Mouse (Mus musculus): ENCODE data around the gene Astl.

Gene Astl

DNA sequence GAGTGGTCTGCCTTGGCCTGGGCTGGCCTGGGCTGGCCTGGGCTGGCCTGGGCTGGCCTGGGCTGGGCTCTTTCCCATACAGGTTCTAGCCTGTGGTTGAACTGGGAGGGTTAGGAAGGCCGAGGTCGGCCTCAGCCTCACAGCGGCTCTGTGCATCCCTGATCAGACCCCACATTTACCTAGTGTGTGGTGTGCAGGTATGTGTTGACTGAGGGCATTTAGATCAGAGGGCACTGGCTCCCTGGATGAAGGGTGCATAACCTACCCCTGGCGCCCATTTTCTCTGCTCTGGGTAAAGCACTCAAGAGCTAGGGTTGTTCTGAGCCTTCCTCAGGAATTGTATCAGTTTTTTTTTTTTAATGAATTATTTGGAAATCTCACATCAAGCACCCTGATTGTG is at the start of gene Astl:
Gene Astl (plus strand): TSS at position 224 of the 400 bp plus-strand sequence.
- 91% methylated on average over 4 of the region's 4 CpGs for WGBS

DNA sequence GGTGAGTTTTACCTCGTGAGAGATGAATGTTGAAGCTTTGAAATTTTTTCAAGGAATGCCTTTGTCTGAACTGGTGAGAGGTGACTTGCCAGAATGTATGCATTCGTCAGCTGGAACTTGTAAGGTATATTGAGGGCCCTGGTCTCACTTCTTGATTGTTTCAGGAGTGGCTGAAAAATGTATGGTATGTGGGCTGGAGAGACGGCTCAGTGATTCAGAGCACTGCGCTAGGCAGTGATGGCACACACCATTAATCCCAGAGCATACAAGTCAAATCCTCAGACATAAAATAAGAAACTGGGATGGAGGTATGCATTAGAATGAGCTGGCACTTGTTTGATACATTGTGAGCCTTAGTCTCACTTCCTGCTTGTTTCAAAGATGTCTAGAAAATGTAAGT is 46.2 kb upstream of the Astl start:
- 82% methylated on average over 4 of the region's 4 CpGs for WGBS

DNA sequence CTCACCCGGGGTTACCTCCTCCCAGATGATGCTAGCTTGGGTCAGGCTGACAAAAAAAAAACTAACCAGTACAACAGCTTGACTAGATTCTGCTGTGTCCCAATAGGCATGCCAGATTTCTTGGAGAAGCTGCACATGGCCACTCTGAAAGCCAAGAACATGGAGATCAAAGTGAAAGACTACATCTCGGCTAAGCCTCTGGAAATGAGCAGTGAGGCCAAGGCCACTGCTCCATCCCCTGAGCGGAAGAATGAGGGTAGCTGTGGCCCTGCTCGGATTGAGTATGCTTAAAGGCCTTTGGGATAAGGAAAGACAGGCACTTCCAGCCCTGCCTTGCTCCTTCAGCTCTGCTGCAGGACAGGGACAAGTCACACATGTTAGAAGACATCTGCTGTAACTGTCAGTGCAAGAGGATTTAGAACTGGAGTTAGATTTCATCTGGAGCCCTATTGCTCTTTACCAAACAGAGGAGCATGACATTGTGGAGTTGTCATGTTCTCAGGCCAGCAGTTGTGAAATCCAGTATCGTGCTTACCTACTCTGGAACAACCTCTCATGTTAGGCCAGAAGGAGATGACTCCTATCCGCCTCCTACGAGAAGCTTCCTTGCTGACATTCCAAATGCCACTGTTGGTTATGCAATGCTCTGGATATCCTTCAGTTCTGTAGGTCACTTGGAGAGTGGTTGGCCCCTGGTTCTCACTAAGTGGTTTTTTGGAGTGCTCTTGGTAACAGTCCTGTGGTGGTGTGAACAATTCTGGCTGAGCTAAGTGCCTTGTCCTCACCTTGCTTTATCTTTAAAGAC is 41.2 kb upstream of the Astl start:
- WGBS, result 80% methylated on average over 7 of the region's 7 CpGs

DNA sequence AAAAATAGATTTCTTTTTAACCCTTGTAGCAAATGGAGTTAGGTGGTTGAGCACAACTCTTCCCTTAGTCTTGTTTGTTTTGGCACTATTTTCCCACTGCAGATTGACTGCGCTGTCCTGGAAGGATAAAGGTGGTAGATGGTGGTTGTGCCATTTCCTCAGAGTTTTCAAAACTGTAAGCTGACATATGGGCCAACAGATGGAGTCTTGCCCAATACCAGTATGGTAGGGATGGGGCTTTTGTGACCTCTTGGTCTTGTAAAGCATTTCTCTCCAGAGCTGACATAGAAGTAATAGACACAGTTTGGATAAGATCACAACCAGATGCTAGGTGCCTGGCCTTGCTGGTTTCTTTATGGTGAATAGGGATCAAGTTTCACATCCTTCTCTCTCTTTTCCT is 40.4 kb upstream of the Astl start:
- WGBS, result 98% methylated on average over 1 of the region's 1 CpGs

DNA sequence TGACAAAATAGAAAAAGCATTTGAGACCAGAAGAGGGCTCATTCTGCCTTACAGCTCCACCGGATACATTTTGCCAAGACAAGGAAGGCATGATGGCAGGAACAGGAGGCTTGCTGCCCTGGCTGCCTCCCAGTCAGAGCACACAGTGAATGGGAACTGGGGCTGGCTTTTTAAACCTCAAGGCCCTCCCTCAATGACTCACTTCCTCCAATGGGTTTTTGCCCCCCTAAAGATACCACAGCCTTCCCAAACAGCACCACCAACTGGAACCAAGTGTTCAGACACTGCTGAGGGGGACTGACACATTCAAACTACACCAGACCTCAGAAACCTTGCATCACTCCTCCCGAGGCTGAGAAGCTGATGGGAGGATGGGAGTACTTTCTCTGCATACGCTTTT is 37.7 kb upstream of the Astl start:
- 42% methylated on average over 3 of the region's 3 CpGs for WGBS

DNA sequence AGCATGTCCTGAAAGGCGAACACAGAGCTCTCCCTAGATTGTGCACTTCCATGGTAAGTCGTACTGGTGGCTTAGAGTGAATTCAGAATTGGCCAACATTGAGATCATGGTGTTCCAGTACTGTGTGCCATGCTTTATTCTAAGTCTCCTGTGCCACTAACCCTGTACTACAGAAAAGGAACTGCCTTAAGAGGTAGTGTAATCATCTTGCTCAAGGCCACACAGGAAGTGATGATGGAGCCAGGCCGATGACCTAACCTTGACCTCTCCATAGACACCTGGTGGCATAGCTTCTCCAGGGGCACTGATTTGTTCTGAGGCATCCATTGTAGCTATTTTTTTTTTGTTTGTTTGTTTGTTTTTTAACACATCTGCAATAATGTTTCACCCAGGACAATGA is 36.6 kb upstream of the Astl start:
- WGBS, result 92% methylated on average over 3 of the region's 3 CpGs

DNA sequence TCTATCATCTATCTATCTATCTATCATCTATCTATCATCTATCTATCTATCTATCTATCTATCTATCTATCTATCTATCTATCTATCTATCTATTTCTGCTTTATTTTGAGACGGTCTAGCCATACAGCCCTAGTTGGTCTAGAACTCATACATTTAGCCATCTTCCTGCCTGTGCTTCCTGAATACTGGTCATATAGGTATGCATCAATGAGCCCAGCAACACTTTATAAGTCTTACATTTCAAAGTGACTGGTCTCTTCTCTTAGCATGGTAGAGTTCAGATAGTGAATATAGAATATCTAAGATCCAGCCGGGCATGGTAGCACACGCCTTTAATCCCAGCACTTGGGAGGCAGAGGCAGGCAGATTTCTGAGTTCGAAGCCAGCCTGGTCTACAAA is 34.2 kb upstream of the Astl start:
- WGBS, result 97% methylated on average over 4 of the region's 4 CpGs

DNA sequence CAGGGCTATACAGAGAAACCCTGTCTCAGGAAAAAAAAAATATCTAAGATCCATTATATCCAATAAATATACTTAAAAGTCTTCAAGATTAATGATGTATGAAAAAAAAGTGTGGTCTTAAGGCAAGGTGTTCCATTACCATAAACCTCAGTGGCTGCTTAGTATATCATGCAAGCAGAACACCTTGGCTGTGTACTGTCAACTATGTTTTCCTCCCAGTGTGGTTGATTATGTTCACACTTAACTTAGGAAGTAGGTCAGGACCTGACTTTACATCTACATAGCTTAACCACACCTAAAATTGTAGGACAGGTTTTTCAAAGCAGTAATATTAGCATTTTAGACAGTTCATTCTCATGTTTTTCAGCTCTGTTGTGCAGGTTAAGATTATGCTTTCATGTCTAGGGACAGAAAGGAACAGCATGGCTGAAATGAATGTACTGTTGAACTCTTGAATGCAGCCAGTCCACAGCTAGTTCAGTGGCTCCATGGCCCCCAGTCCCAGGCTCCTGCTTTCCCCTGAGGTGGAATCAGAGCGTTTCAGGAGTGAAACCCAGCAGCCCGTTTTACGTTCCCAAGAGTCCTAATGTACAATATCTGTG is 33.7 kb upstream of the Astl start:
- WGBS, result 94% methylated on average over 3 of the region's 3 CpGs

DNA sequence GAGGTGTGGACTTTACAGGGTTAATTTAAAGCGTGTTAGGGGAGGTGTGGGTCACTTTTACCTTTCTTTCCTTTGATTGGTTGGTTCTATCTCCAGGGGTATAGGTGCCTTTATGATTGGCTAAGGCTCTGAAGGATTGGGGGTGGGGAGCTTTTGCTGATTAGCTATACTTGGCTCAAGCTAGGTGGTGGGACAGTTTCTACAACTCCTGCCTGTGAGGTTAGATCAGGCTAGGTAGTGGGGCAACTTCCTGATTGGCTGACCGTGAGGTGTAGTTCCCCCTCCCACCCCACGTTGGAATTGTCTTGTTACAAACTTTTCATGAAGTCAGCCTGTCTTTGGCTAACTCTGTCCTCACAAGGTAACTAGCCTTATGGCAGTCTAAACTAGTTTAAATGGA is 31.3 kb upstream of the Astl start:
- 52% methylated on average over 3 of the region's 3 CpGs for WGBS

DNA sequence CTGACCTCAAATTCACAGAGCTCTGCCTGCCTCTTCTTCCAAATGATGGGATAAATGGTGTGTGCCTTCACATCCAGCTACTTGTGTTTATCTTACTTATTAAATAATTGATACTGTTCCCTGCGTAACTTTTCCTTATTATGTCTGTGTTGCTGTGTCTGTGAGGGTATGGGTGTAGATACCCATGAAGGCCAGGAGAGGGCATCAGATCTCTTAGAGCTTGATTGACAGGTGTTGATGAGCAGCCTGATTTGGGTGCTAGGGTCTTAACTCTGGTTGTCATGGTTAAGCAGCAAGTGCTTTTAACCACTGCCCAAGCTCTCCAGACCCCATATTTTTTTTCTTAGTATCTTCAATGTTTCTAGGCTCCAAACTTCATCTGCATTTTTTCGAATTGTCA is 29.8 kb upstream of the Astl start:
- 93% methylated on average over 2 of the region's 2 CpGs for WGBS

DNA sequence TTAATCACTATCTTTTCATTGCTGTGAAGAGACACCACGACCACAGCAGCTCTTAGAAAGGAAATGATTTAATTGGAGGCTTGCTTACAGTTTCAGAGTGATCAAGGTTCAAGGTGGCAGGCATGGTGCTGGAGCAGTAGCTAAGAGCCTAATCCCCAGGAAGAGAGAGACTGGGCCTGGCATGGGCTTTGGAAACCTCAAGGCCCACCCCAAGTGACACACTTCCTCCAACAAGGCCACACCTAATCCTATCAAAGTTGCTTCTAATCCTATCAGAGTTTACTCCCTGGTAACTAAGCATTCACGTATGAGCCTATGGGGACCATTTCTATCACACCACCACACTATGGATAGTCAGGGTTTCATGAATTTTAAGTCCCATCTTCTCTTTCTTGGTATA is 28.2 kb upstream of the Astl start:
- WGBS, result 58% methylated on average over 2 of the region's 2 CpGs

DNA sequence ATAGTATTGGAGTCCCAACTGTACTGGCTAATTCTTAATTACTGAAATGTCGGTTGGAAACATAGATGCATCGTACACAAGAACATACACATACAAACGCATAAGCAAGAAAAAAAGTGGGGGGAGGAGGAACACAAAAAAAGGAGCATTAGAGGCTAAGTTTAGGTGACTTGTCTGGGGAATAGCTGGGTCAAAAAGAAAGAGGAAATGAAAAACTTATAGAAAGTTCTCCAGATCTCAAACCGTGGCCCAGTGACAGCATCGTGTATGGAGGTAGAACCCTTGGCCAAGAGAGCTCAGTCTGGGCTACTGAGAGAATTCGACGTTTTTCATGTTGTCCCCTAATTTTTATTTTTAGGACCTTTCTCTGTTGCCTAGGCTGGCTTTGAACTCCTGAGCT is 27.8 kb upstream of the Astl start:
- 88% methylated on average over 7 of the region's 7 CpGs for WGBS

DNA sequence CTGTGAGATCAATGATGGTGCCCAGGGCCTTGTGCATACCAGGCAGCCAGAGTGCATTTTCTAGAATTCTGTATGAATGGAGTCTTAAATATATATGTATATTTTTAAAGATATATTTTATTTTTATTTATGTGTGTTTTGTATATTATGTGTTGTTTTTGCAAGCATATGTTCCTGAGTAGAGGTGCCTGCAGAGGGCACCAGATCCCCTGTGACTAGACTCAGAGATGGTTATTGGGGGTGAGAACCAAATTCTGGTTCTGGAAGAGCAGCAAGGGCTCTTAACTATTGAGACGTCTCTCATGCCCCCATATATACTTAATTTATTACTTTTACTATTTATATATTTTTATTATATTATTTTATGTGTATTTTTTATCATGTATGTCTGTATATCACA is 27.2 kb upstream of the Astl start:
- WGBS, result 91% methylated on average over 1 of the region's 1 CpGs

DNA sequence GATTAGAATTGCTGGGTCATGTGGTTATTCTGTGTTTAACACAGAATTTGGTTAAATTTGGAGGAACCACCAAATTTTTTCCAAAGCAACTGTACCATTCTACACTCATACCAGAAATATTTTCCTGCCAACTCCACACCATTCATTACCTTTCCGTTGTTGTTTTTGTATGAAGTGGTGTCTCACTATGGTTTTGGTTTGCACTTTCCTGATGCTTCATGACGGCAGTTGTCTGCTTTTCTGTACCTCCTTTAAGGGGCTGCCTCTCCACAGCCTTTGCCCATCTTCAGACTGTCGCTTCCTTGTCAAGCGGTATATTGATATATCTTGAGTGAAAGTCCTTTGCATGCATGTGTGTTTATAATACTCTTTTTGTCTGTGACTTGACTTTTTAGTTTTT is 25.6 kb upstream of the Astl start:
- 93% methylated on average over 4 of the region's 4 CpGs for WGBS

DNA sequence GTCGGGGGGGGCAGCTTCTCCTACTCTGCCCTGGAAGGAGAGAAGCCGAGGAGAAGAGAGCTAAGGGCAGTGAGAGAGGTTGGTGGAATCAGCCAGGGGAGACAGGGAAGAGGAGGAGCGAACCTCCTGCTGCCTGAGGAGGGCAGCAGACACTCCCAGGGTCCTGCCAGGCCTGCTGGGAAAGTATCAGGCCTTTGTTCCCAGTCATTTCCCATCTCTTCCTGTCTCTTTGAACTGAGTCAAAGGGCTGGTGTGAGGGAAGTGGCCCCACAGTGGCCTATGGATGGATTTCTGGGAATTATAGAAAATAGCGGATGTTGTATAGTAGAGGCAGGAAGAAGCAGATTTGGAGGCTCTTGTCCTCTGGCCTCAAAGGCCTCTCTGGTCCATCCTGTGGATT is 24.6 kb upstream of the Astl start:
- WGBS, result 71% methylated on average over 4 of the region's 4 CpGs

DNA sequence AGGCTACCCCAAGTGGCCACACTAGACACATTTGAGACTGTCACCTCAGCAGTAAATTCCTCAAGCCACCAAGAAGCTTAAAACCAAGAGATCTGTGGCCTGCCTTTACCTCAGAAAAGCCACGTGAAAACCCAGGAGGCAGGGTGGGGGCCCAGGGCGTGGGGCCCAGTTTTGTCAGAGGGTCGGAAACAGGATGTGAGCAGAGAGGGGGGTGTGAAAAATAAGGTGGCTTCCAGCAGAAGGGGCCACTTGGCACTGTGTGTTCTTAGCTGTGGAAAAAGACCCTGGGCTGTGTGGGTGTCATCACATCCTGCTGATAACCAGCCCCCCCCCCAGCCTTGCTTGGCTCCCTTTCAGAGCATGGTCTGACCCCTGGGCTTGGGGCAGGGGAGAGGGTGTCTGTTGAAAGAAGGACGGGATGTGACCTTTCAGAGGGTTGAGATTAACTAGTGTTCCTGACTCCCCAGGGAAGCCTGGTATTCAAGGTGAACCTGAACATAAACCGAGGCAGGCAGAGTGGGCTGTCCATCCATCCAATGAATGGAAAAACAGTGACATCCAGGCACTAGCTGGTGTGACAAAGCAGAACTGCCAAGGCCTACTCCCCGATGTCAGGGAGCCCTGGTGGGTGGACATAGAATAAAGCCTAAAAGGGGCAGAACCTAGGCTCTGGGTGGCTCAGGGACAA is 23.8 kb upstream of the Astl start:
- 77% methylated on average over 6 of the region's 6 CpGs for WGBS

DNA sequence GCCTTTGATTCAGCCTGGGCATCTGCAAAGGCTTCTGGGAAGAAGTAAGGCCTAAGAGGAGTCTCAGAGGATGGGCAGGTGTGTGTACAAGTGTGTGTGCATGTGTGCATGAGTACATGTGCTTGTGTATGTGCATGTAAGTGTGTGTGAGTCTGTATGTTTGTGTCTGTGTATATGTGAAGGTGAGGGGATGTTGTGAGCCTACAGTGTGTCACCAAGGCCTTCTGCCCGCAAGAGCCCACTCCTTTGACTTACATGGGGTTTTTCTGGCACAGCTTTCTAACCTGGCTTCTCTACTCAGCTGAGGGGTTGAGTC is 23.3 kb upstream of the Astl start:
- WGBS, result 100% methylated on average over 1 of the region's 1 CpGs

DNA sequence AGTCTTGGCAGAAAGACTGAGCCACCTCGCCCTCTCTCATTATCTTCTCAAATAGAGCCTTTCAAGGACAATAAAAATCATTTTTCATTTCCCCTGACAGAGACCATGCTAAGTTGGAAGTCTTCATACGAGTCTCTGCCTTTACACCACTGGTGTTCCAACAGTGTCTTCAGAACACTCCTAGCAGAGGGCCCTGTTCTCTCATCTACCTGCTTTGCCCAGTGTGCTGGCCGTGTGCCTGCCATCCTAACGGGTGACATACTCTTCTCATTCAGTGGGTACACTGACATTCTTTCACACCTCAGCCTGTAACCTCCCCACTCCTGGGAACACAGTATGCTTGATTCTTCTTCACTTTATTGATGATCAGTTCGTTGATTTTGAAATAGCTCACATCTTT is 22.0 kb upstream of the Astl start:
- 91% methylated on average over 5 of the region's 5 CpGs for WGBS

DNA sequence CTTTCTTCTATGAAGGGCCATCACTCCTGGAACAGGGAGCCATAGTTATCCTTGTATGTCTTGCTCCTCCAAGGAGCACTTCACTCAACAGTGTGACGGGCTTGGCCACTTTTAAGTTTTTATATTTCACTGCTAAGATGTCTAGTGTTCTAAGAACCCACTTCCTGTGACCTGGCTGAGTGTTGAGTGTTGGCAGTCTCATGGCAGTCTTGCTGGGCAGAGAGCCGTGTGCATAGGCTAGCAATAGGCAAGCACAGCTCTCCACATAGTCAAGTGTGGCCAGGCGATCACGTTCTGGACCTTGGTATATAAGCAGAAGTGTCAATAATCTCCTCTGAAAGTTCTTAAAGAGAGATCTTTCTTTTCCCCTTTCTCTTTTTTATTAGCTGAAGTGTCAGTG is 20.3 kb upstream of the Astl start:
- WGBS, result 86% methylated on average over 4 of the region's 4 CpGs

DNA sequence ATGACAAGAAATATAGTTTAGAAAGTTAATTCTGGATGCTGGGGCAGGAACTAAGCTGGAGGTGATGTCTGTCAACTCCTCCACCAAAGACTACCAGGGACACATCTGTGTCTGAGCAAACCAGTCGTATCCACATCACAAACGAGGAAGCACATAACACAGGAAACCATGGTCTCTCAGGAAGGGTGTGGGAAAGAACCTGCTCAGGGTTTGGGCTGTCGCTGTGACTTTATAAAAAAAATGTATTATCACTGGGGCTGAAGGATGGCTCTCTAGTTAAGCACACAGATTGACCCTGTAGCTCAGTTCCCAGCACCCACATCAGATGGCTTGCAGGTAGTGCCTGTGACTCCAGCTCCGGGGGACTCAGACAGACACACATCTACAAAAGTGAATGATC is 19.4 kb upstream of the Astl start:
- 76% methylated on average over 4 of the region's 4 CpGs for WGBS

DNA sequence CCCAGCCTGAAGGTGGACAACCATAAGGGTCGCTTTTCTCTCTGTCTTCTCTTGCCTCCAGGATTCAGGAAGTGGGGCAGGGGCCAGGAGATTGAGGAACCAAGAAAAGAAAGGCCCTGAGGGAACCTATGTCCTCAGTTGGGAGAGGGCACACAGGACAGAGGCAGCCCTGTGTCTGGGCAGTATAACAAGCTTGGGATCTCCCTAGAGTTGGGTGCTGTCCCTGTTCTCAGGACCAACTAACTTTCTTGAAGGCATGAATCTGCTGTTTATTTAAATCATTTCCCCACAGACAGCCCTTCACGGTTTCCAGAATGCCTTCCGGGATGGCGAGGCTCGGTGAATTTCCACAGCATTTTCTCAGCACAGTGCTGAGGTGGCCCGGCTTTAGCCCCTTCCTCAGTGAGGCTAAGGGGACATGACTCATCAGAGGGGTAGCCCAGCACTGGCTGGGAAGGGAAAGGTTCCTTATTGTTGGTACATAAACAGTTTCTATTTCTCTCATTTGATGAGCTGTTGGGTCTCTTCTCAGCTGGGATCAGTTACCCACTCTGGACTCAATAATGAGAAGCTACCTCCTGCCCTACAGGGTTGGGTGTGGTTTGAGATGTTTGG is 15.7 kb upstream of the Astl start:
- WGBS, result 78% methylated on average over 6 of the region's 6 CpGs

DNA sequence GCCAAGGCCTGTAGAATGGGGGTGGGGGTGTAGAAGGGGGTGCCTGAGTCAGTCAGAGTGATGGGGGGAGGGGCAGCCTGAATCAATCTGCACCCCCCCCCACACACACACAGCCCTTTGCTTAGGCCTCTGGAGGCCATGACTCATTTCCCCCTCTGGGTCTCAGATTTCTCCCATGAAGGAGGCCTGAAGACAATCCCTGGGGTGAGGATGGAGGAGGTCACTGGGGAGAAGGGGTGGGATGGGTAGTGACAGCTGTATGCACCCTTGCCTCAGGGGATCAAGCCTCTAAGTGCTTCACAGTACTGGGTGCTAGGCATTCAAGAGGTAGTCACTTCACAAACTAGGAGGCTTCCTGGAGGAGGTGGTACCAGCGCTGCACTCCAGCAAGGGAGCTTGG is 14.8 kb upstream of the Astl start:
- 93% methylated on average over 1 of the region's 1 CpGs for WGBS

DNA sequence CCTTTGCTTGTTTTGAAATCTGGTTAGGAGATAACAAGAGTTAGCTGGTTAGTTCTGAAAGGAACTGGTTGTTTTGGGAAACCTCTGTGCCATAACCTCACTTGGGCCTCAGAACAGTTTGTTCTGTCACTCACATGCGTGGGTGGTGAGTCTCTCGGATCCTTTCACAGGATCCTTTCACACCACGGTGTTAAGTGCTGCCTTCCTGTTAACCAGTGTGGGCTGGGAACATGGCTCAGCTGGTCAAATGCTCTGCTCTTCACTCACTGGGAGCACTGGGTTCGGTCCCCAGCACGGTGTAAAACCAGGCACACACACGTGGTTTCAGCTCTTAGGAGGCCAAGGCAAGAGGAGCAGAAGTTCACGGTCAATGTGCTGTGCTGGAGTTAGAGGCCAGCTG is 14.0 kb upstream of the Astl start:
- 60% methylated on average over 7 of the region's 7 CpGs for WGBS
